Mouse (Mus musculus): ENCODE results near the gene Spsb1. TPM values are rescaled to one million over a fixed set of nuclear protein-coding genes. Genes with fewer than 3 reads are reported as not detected.

The Spsb1 gene
- polyA plus RNA-seq, 1 experiment from 2014 or later, result 9.5 TPM

DNA sequence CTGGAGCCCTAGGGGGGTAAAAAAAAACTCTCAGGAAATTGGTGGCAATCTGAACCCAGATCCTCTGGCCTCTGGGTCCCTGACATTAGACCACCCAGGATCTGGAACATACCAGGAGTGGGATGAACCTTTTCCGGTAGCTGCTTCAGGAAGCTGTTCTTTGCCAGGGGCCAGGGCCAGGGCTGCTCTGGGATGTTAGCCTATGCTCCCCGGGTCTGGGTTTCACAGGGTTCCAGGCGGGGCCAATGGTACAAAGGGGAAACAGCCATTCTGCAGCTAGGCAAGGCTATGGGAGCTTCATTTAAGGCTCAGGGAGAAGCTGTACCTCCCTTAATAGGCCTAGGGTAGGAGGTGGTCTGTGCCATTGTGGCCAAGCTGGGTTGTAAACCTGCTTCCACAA, 9.9 kb upstream of the Spsb1 start:
- Histone ChIP-seq H3K36me3 (no peaks in the 10 kb centered on the region), H3K4me1 (replicated peaks) (peaks cover 17% of the 10 kb centered on the region), H3K27ac (replicated peaks) (no peak overlapping the region), H3K4me3 (no peak overlapping the region), H3K4me2 (no peak overlapping the region), H3K9ac (no peak overlapping the region), H3K27me3 (no peaks in the 10 kb centered on the region), H3K9me3 (no peaks in the 10 kb centered on the region)
- ATAC-seq (ENCODE audit: low read depth), result no peak
- WGBS, result 35% methylated on average over 3 of the region's 3 CpGs

DNA sequence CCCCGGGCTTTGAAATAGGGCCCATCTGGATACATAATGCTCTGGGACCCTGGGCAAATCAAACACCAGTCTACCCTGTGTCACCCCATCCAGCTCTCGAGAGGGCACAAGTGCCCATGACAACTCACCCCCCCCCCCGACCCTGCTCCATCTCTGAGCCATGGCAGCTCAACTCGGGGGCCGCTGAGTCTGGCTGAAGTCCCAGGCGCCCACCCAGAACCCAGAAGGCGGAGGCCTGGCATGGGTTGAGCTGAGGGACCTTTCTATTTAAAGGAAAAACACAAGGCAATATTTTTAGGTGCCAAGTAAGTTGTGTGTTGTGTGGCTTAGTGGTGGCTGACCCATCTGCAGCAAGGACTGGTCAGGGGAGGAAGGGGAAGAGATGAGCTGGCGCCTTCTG, 9.4 kb upstream of the Spsb1 start:
- peaks cover 17% of the 10 kb centered on the region for H3K4me1 ChIP-seq (replicated peaks)
- H3K36me3 ChIP-seq, result no peaks in the 10 kb centered on the region
- no peak overlapping the region for H3K4me2 ChIP-seq
- H3K4me3 ChIP-seq, result no peak overlapping the region
- no peak overlapping the region for H3K9ac ChIP-seq
- no peak for ATAC-seq (ENCODE audit: low read depth)
- no peaks in the 10 kb centered on the region for H3K9me3 ChIP-seq
- WGBS, result 82% methylated on average over 8 of the region's 8 CpGs
- no peak overlapping the region for H3K27ac ChIP-seq (replicated peaks)
- no peaks in the 10 kb centered on the region for H3K27me3 ChIP-seq

DNA sequence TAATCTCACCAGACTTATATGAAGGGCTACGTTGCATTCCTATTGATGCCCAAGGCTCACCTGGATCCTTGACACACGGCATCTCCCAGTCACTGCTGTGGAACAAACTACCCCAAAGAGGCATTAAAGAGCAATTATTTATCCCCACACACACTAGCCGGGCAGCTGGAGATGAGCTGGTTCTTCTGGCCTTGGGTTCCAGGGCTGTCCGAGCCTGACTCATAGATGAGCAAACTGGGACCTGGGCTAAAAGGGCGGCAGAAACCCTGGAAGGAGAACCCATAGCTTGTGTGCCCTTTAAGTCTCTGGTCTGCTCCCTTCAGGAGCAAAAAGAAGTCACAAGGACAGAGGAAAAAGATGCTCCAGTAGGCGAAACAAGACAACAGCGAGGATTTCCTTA, 5.5 kb upstream of the Spsb1 start:
- Histone ChIP-seq H3K27me3 (peaks cover 22% of the 10 kb centered on the region), H3K9ac (no peak overlapping the region), H3K27ac (replicated peaks) (no peak overlapping the region), H3K4me3 (no peak overlapping the region), H3K9me3 (no peaks in the 10 kb centered on the region), H3K4me1 (replicated peaks) (peaks cover under 1% of the 10 kb centered on the region; the same call in 1 of the 2 replicates), H3K4me2 (no peak overlapping the region), H3K36me3 (no peaks in the 10 kb centered on the region)
- ATAC-seq (ENCODE audit: low read depth), result no peak
- 88% methylated on average over 7 of the region's 7 CpGs for WGBS

DNA sequence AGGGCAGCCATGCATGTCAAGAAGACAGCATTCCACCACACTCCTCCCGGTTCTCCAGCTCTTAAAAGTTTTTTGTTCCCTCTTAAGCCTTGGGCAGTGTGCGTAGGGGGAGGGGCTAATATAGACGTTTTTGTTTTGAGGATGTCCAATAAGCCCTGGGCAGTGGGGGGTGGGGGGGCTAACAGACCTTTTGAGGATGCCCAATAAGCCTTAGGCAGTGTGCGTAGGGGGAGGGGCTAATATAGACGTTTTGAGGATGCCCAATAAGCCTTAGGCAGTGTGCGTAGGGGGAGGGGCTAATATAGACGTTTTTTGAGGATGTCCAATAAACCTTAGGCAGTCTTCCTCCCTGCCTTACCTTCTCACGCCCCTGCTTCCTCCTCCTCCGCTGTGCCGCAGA, 5.0 kb upstream of the Spsb1 start:
- Histone ChIP-seq H3K4me3 (no peak overlapping the region), H3K9me3 (no peaks in the 10 kb centered on the region), H3K4me1 (replicated peaks) (peaks cover 4% of the 10 kb centered on the region), H3K36me3 (no peaks in the 10 kb centered on the region), H3K27me3 (peaks cover 22% of the 10 kb centered on the region), H3K9ac (no peak overlapping the region), H3K27ac (replicated peaks) (no peak overlapping the region), H3K4me2 (no peak overlapping the region)
- no peak for ATAC-seq (ENCODE audit: low read depth)
- 49% methylated on average over 10 of the region's 10 CpGs for WGBS

GRCm38 (mm10) chr4:149958566-149958965, 3.7 kb upstream of the Spsb1 start:
- 7% methylated on average over 5 of the region's 5 CpGs for WGBS
- Histone ChIP-seq H3K36me3 (no peaks in the 10 kb centered on the region), H3K27me3 (peaks cover 22% of the 10 kb centered on the region), H3K9ac (no peak overlapping the region), H3K4me1 (replicated peaks) (peaks cover 14% of the 10 kb centered on the region), H3K4me3 (no peak overlapping the region), H3K27ac (replicated peaks) (no peak overlapping the region), H3K4me2 (no peak overlapping the region), H3K9me3 (no peaks in the 10 kb centered on the region)
- no peak for ATAC-seq (ENCODE audit: low read depth)

DNA sequence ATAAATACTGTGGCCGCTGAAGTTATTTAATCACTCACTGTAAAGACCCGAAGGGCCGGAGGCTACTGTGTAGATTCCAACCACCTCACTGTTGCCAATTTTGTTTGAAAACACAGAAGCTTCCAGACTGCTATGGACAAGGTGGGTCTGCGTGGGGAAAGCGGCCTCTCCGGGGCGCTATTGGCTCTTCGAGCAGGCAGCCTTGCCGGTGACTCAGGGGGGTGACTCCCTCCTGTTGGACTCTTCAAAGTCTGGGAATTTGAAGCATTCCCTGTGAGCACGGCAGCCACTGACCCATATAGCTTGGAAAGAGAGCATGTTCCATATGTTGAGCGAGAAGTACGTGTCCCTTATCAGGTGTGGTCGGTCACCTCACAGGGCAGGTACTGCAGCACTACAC, 1.2 kb upstream of the Spsb1 start:
- ATAC-seq (ENCODE audit: low read depth), result no peak
- no peaks in the 10 kb centered on the region for H3K9me3 ChIP-seq
- H3K36me3 ChIP-seq, result no peaks in the 10 kb centered on the region
- no peak overlapping the region for H3K9ac ChIP-seq
- WGBS, result 47% methylated on average over 13 of the region's 13 CpGs
- peaks cover 22% of the 10 kb centered on the region for H3K27me3 ChIP-seq
- no peak overlapping the region for H3K4me3 ChIP-seq
- peaks cover 34% of the 10 kb centered on the region for H3K4me1 ChIP-seq (replicated peaks)
- H3K4me2 ChIP-seq, result no peak overlapping the region
- H3K27ac ChIP-seq (replicated peaks), result no peak overlapping the region

DNA sequence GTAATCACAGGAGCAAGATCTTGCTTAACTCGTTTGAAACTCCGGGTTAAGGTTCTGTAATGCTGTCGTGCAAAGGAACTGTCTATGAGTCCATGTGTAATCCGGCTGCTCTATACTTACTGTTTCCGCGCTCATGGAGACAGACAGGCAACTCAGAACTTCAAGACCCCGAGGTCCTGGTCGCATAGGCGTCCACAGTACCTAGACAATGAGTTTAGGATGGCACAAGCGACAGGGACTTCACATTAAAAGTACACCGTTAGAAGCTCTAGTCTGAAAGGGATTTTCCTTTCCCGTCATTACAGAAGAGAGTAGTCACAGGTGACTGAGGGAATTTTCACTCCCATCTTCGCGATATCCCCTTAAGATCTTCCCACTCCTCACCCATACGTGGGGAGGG, 788 bp upstream of the Spsb1 start:
- Histone ChIP-seq H3K27me3 (peaks cover 22% of the 10 kb centered on the region), H3K4me2 (peak overlapping the region; percentile 99), H3K4me1 (replicated peaks) (peaks cover 36% of the 10 kb centered on the region), H3K4me3 (peak overlapping the region; percentile 70; the same call in 1 of the 2 replicates), H3K27ac (replicated peaks) (no peak overlapping the region), H3K9me3 (no peaks in the 10 kb centered on the region), H3K36me3 (no peaks in the 10 kb centered on the region), H3K9ac (0 out of 2 replicates have a peak overlapping the region, but pooled peaks have one; percentile 56)
- ATAC-seq (ENCODE audit: low read depth), result no peak
- 16% methylated on average over 15 of the region's 15 CpGs for WGBS

GRCm38 (mm10) chr4:149953621-149954481, 992 bp downstream of the Spsb1 start:
- 6% methylated on average over 32 of the region's 32 CpGs for WGBS
- Histone ChIP-seq H3K27me3 (peaks cover 22% of the 10 kb centered on the region), H3K4me2 (peak overlapping the region; percentile 99), H3K4me3 (peak overlapping the region; percentile 70), H3K9ac (peak overlapping the region; percentile 87), H3K36me3 (no peaks in the 10 kb centered on the region), H3K27ac (replicated peaks) (peak overlapping the region; percentile 62), H3K4me1 (replicated peaks) (peaks cover 53% of the 10 kb centered on the region), H3K9me3 (no peaks in the 10 kb centered on the region)
- peak; percentile 42; the same call in 1 of the 2 replicates for ATAC-seq (ENCODE audit: low read depth)

GRCm38 (mm10) chr4:149952201-149952600, 2.6 kb downstream of the Spsb1 start:
- ATAC-seq (ENCODE audit: low read depth), result no peak
- H3K4me2 ChIP-seq, result 0 out of 2 replicates have a peak overlapping the region, but pooled peaks have one; percentile 99
- no peaks in the 10 kb centered on the region for H3K36me3 ChIP-seq
- H3K27me3 ChIP-seq, result peaks cover 19% of the 10 kb centered on the region
- H3K27ac ChIP-seq (replicated peaks), result no peak overlapping the region
- 69% methylated on average over 9 of the region's 9 CpGs for WGBS
- peaks cover 57% of the 10 kb centered on the region for H3K4me1 ChIP-seq (replicated peaks)
- no peak overlapping the region for H3K9ac ChIP-seq
- H3K9me3 ChIP-seq, result no peaks in the 10 kb centered on the region
- no peak overlapping the region for H3K4me3 ChIP-seq

DNA sequence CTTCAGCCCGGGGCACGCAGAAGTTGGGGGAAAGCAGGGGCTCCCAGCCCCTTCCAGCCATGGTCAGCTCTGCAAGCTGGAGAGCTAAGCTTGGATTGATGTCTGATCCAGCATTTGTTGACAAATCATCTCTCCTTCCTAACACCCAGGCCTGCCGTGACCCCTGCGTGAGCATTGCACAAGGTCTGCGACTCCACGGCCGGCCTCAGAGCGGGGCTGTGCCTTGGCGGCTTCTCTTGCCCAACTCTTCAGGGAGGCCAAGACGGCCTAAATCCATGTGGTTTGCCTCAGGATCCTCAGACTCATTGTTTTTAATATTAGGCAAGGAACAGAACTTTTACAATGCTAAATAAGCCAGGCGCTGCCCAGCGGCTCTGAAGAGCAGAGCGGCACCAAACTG, 3.6 kb downstream of the Spsb1 start:
- Histone ChIP-seq H3K4me3 (no peak overlapping the region), H3K9ac (no peak overlapping the region), H3K27ac (replicated peaks) (no peak overlapping the region), H3K4me1 (replicated peaks) (peaks cover 66% of the 10 kb centered on the region), H3K9me3 (no peaks in the 10 kb centered on the region), H3K36me3 (no peaks in the 10 kb centered on the region), H3K4me2 (no peak overlapping the region), H3K27me3 (peaks cover 9% of the 10 kb centered on the region)
- ATAC-seq (ENCODE audit: low read depth), result no peak
- WGBS, result 91% methylated on average over 13 of the region's 13 CpGs

GRCm38 (mm10) chr4:149949691-149950090, 5.2 kb downstream of the Spsb1 start:
- no peaks in the 10 kb centered on the region for H3K27me3 ChIP-seq
- WGBS, result 51% methylated on average over 13 of the region's 13 CpGs
- no peak overlapping the region for H3K9ac ChIP-seq
- H3K27ac ChIP-seq (replicated peaks), result no peak overlapping the region
- no peak overlapping the region for H3K4me3 ChIP-seq
- no peak for ATAC-seq (ENCODE audit: low read depth)
- no peak overlapping the region for H3K4me2 ChIP-seq
- no peaks in the 10 kb centered on the region for H3K36me3 ChIP-seq
- no peaks in the 10 kb centered on the region for H3K9me3 ChIP-seq
- peaks cover 77% of the 10 kb centered on the region for H3K4me1 ChIP-seq (replicated peaks)

DNA sequence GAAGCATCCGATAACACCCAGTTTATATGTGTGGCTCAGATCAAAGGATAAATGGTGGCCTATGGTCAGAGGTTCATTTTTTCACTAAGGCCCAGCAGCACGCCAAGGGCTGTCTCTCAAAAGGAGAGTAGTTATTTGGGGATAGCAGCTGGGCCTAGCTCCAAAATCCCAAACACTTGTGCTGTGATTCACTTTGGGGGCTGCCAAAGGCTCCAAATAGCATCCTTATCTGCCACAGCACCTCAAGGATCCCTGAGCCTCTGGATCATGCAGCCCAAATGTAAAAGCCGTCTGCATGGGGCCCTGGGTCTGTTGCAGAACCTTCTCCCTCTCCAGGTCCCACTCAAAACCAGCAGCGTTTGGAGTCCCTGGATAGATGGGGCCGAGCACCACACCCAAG, 6.7 kb downstream of the Spsb1 start:
- Histone ChIP-seq H3K9me3 (no peaks in the 10 kb centered on the region), H3K4me3 (no peak overlapping the region), H3K27ac (replicated peaks) (no peak overlapping the region), H3K4me2 (no peak overlapping the region), H3K27me3 (no peaks in the 10 kb centered on the region), H3K36me3 (no peaks in the 10 kb centered on the region), H3K9ac (no peak overlapping the region), H3K4me1 (replicated peaks) (peaks cover 79% of the 10 kb centered on the region)
- no peak for ATAC-seq (ENCODE audit: low read depth)
- WGBS, result 90% methylated on average over 5 of the region's 5 CpGs

DNA sequence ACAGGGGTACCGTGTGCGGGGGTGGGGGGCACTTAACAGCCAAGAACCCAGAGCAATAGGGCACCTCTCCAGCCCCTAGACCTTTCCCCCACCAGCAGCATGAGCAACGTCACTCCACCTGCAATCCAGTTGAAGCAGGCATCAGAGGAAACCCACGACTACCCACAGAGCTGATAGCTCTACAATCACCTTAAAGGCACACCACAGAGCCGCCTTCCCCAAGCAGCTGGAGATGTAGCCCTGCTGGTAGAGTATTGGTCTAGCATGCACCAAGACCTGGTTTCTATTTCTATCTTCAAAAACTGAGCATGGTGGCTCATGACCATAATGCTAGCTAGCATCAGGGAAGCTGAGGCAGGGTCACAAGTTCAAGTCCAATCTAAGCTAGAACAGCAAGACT, 7.4 kb downstream of the Spsb1 start:
- ATAC-seq (ENCODE audit: low read depth), result no peak
- 73% methylated on average over 5 of the region's 5 CpGs for WGBS
- no peak overlapping the region for H3K4me3 ChIP-seq

More for the DNA sequence above, 7.4 kb downstream of the Spsb1 start:
- Histone ChIP-seq H3K36me3 (no peaks in the 10 kb centered on the region), H3K27ac (replicated peaks) (no peak overlapping the region), H3K4me1 (replicated peaks) (peaks cover 80% of the 10 kb centered on the region), H3K9me3 (no peaks in the 10 kb centered on the region), H3K4me2 (no peak overlapping the region), H3K27me3 (no peaks in the 10 kb centered on the region), H3K9ac (no peak overlapping the region)
